Mouse (Mus musculus) heart, embryonic 11.5 days (tissue): ENCODE data around the gene Reg4. TPM values are rescaled to one million over a fixed set of nuclear protein-coding genes. Genes with fewer than 3 reads are reported as not detected.

ENCODE experiments used
- ATAC-seq: fragments of 200-750 bp; cut with Nextera tagmentation; replicated peaks from 2 replicates; pipeline ENCODE4 v1.8.0; 2017; ENCODE audit warnings: moderate library complexity; ENCODE audit not compliant: insufficient number of reproducible peaks, low FRiP score, low TSS enrichment
- H3K27ac ChIP-seq: fragments of 300-500 bp; sonication (generic); 2 replicates; pipeline ENCODE4 v1.5.1; 2014; ENCODE audit warnings: mild to moderate bottlenecking, low read depth, low read length
- H3K27me3 ChIP-seq: fragments of 300-500 bp; sonication (generic); 2 replicates; pipeline ENCODE4 v1.6.1; 2014; ENCODE audit warnings: mild to moderate bottlenecking, low read length, mixed read lengths; ENCODE audit not compliant: control insufficient read depth, insufficient read depth
- H3K36me3 ChIP-seq: fragments of 300-500 bp; sonication (generic); 2 replicates; pipeline ENCODE4 v1.6.1; 2014; ENCODE audit warnings: mild to moderate bottlenecking, low read length, moderate library complexity, mixed read lengths; ENCODE audit not compliant: control insufficient read depth, insufficient read depth
- H3K4me1 ChIP-seq: fragments of 300-500 bp; sonication (generic); 2 replicates; pipeline ENCODE4 v1.6.1; 2014; ENCODE audit warnings: low read length; ENCODE audit not compliant: control insufficient read depth, insufficient read depth
- H3K4me2 ChIP-seq: fragments of 300-500 bp; sonication (generic); 2 replicates; pipeline ENCODE4 v1.6.1; 2014; ENCODE audit warnings: mild to moderate bottlenecking, moderate library complexity
- H3K4me3 ChIP-seq: fragments of 300-500 bp; sonication (generic); 2 replicates; pipeline ENCODE4 v1.5.1; 2014; ENCODE audit warnings: low read depth, low read length
- H3K9ac ChIP-seq: fragments of 300-500 bp; sonication (generic); 2 replicates; pipeline ENCODE4 v1.6.1; 2014; ENCODE audit warnings: mild to moderate bottlenecking, low read depth, low read length, moderate library complexity
- H3K9me3 ChIP-seq: fragments of 300-500 bp; sonication (generic); replicated peaks from 2 replicates; pipeline ENCODE4 v1.6.1; 2016; ENCODE audit warnings: low read length; ENCODE audit not compliant: control insufficient read depth
- WGBS: fragments of 180-500 bp; shearing (Covaris S2); extraction: QIAGEN DNeasy Blood & Tissue Kit; methylation state at CpG from one replicate; pipeline ENCODE4 v1.1.7; 2014; ENCODE audit not compliant: insufficient replicate concordance; 5-methylcytosine and 5-hydroxymethylcytosine counted together
- polyA plus RNA-seq: library from polyadenylated mRNA; unstranded; fragments of >200 nt; fragmentation: Nextera tagmentation; extraction: Ambion mirVana; gene quantifications from 2 replicates; pipeline ENCODE4 v1.2.1, GENCODE M21; 2014

The Reg4 gene
- polyA plus RNA-seq, 1 experiment from 2014 or later = not detected

GRCm38 (mm10) chr3:98280933-98281678 is 59.1 kb downstream of the Reg4 start:
- Histone ChIP-seq H3K4me1 (peaks cover 10% of the 10 kb centered on the region), H3K9ac (no peak overlapping the region), H3K36me3 (no peaks in the 10 kb centered on the region), H3K4me3 (no peak overlapping the region), H3K4me2 (peak overlapping the region; percentile 33; the same call in 1 of the 2 replicates), H3K27ac (no peak overlapping the region), H3K27me3 (peaks cover 3% of the 10 kb centered on the region; the same call in 1 of the 2 replicates), H3K9me3 (no peaks in the 10 kb centered on the region)
- ATAC-seq = no peak
- WGBS = 38% methylated on average over 12 of the region's 12 CpGs

- Histone ChIP-seq H3K4me3 (no peak overlapping the region), H3K9me3 (no peaks in the 10 kb centered on the region), H3K4me2 (no peak overlapping the region), H3K9ac (no peak overlapping the region), H3K4me1 (peaks cover 10% of the 10 kb centered on the region), H3K36me3 (no peaks in the 10 kb centered on the region), H3K27me3 (peaks cover 3% of the 10 kb centered on the region; the same call in 1 of the 2 replicates), H3K27ac (no peak overlapping the region)
- no peak for ATAC-seq
- 89% methylated on average over 8 of the region's 8 CpGs for WGBS
Measured at GRCm38 (mm10) chr3:98282422-98282821, 60.5 kb downstream of the Reg4 start.

- WGBS = 84% methylated on average over 5 of the region's 5 CpGs
- Histone ChIP-seq H3K9me3 (no peaks in the 10 kb centered on the region), H3K4me1 (peaks cover 10% of the 10 kb centered on the region), H3K4me3 (no peak overlapping the region), H3K36me3 (no peaks in the 10 kb centered on the region), H3K9ac (no peak overlapping the region), H3K27me3 (peaks cover 3% of the 10 kb centered on the region; the same call in 1 of the 2 replicates), H3K4me2 (no peak overlapping the region), H3K27ac (no peak overlapping the region)
- no peak for ATAC-seq
Measured at GRCm38 (mm10) chr3:98283205-98283604, 61.2 kb downstream of the Reg4 start.

Other genes starting within 250 kb of the Reg4 start
- 12.5 and 13.4 TPM in 2 replicates for gene Notch2, start 208.6 kb upstream of the Reg4 start, polyA plus RNA-seq
- 0.06 TPM in 1 of 2 replicates, not detected in the other for gene Adam30, start 61.5 kb upstream of the Reg4 start, polyA plus RNA-seq
- gene Hmgcs2, start 58.3 kb downstream of the Reg4 start, polyA plus RNA-seq = 6.5 and 8.1 TPM in 2 replicates
- 116 and 119 TPM in 2 replicates for gene Phgdh, start 117.8 kb downstream of the Reg4 start, polyA plus RNA-seq
- 8.2 and 12.1 TPM in 2 replicates for gene Zfp697, start 160.3 kb downstream of the Reg4 start, polyA plus RNA-seq
- gene Gm4450, start 235.0 kb downstream of the Reg4 start, polyA plus RNA-seq = not detected in 2 replicates